Mouse (Mus musculus): Measurements from ENCODE around the gene Dapk3.

- no peak for TF ChIP-seq CTCF (IDR thresholded peaks at IDR 0.05; ENCODE audit: insufficient read depth, low read depth, low read length)
- TF ChIP-seq POLR2A (IDR thresholded peaks at IDR 0.05; ENCODE audit: insufficient read depth, low read depth, low read length) = no peak
These were observed 37.5 kb upstream of the Dapk3 start for GRCm38 (mm10) chr10:81145307-81145706.

Data from olfactory bulb, adult 2 months (tissue).